Mouse (Mus musculus) myocyte (in vitro differentiated cells): ENCODE measurements at regions not wholly inside any gene's neighbourhood (a gene's known extent, or its start where the extent isn't known, plus 50 kb on each side); places are given as distances from the start of the nearest gene placed in this dataset.

ENCODE experiments used
- H3K27me3 ChIP-seq: one replicate; pipeline ENCODE4 v1.6.1; 2011; ENCODE audit not compliant: control insufficient read depth, insufficient read depth, insufficient read length
- H3K36me3 ChIP-seq: one replicate; pipeline ENCODE4 v1.6.1; 2011; ENCODE audit not compliant: control insufficient read depth, insufficient read depth
- H3K4me2 ChIP-seq: one replicate; pipeline ENCODE4 v1.6.1; 2011; ENCODE audit warnings: low read depth, control low read depth
- H3K4me3 ChIP-seq: one replicate; pipeline ENCODE4 v1.5.1; 2011; ENCODE audit warnings: mild to moderate bottlenecking, control low read depth, moderate library complexity
- H3K79me2 ChIP-seq: one replicate; pipeline ENCODE4 v1.6.1; 2011; ENCODE audit not compliant: control insufficient read depth, insufficient read depth
- H3ac ChIP-seq: one replicate; pipeline ENCODE4 v1.6.1; 2011; ENCODE audit not compliant: control insufficient read depth, insufficient read length
- CEBPB ChIP-seq: IDR thresholded peaks from 2 replicates; pipeline ENCODE4 v1.6.1; 2011; ENCODE audit warnings: mild to moderate bottlenecking, moderate library complexity; ENCODE audit not compliant: poor library complexity, insufficient read depth, severe bottlenecking
- E2F4 ChIP-seq: IDR thresholded peaks from one replicate; pipeline ENCODE4 v1.6.1; 2011; ENCODE audit warnings: mild to moderate bottlenecking, control low read depth, moderate library complexity; ENCODE audit not compliant: insufficient read depth
- MAX ChIP-seq: IDR thresholded peaks from one replicate; pipeline ENCODE4 v1.6.1; 2011; ENCODE audit warnings: low read depth, mild to moderate bottlenecking, control low read depth
- MYOD1 ChIP-seq, 3 experiments: IDR thresholded peaks; one replicate each; pipeline ENCODE4 v1.6.1; 2011; ENCODE audit warnings: control low read depth in 2 of 3, low read depth in 2 of 3, mild to moderate bottlenecking in 2 of 3, moderate library complexity in 1 of 3; ENCODE audit not compliant: insufficient read length in 2 of 3, control insufficient read depth in 1 of 3
- MYOG ChIP-seq, 3 experiments: IDR thresholded peaks; one replicate each; pipeline ENCODE4 v1.6.1; 2011; ENCODE audit warnings: control low read depth in 2 of 3, low read depth in 2 of 3, mild to moderate bottlenecking in 2 of 3; ENCODE audit not compliant: insufficient read length in 2 of 3, control insufficient read depth in 1 of 3, insufficient read depth in 1 of 3
- POLR2A ChIP-seq: IDR thresholded peaks from one replicate; pipeline ENCODE4 v1.6.1; 2011; ENCODE audit warnings: low read depth, mild to moderate bottlenecking, control low read depth, moderate library complexity; ENCODE audit not compliant: insufficient read length
- POLR2AphosphoS2 ChIP-seq: IDR thresholded peaks from one replicate; pipeline ENCODE4 v1.6.1; 2011; ENCODE audit warnings: low read depth, control low read depth; ENCODE audit not compliant: insufficient read length
- REST ChIP-seq: IDR thresholded peaks from one replicate; pipeline ENCODE4 v1.6.1; 2011; ENCODE audit warnings: mild to moderate bottlenecking, control low read depth, moderate library complexity; ENCODE audit not compliant: insufficient read depth, insufficient read length
- SRF ChIP-seq: IDR thresholded peaks from one replicate; pipeline ENCODE4 v1.6.1; 2011; ENCODE audit warnings: low read depth; ENCODE audit not compliant: control insufficient read depth, insufficient read length
- TCF12 ChIP-seq: IDR thresholded peaks from one replicate; pipeline ENCODE4 v1.6.1; 2011; ENCODE audit warnings: mild to moderate bottlenecking, control low read depth; ENCODE audit not compliant: poor library complexity, insufficient read depth, severe bottlenecking
- TCF3 ChIP-seq: IDR thresholded peaks from one replicate; pipeline ENCODE4 v1.6.1; 2011; ENCODE audit warnings: low read depth, control low read depth; ENCODE audit not compliant: insufficient read length
- USF1 ChIP-seq: IDR thresholded peaks from one replicate; pipeline ENCODE4 v1.6.1; 2011; ENCODE audit warnings: low read depth, mild to moderate bottlenecking, control low read depth, moderate library complexity

DNA sequence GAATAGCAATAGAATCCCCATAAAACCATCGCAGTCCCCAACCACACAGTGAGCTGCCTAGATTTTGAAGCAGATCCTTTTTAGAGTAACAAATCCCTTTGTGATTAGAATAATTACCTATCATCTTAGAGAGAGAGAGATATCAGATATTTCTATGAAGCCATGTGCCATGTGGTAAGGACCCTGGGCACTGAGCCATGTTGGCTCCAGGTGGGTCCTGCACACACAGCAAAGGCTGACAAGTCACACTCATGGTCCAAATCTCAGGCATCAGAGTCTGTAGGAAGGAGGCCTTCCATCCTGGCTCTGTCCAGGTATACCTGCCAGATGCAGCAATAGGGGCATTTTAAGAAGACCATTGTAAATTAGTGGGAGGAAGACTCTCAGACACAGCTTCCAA is 73.6 kb upstream of the Mrps9 start:
- H3K36me3 ChIP-seq = no peaks in the 10 kb centered on the region
- TF ChIP-seq SRF (no peak), CEBPB (no peak), POLR2AphosphoS2 (no peak), USF1 (no peak), POLR2A (no peak)
- H3K79me2 ChIP-seq = no peaks in the 10 kb centered on the region
- peaks cover 29% of the 10 kb centered on the region for H3K27me3 ChIP-seq
- H3K4me2 ChIP-seq = no peak overlapping the region
- no peak overlapping the region for H3ac ChIP-seq
- no peak overlapping the region for H3K4me3 ChIP-seq

DNA sequence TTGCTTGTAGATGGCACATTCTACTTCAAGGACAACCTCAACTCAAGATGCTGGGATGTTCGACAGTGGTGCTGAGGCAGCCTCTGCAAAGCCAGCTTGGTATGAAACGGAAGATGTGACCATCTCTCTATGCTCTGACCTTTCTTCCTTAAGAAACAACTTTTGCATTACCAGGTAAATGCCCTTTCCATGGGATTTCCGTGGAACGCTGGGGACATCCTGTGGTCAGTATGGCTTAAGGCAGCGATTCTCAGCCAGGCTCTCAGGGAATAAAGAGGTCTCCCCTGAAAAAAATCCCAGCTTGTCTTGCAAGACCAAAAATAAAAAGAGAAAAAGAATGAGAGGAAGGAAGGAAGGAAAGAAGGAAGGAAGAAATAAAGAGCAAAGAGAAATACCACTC is 71.3 kb upstream of the Mrps9 start:
- TF ChIP-seq POLR2AphosphoS2 (no peak), MYOD1 (IDR thresholded peaks at IDR 0.05; ENCODE audit: control insufficient read depth in 1 of 3, insufficient read length in 2 of 3, low read depth in 2 of 3) (no peak), SRF (no peak), REST (no peak), POLR2A (no peak), MYOG (IDR thresholded peaks at IDR 0.05; ENCODE audit: control insufficient read depth in 1 of 3, insufficient read depth in 1 of 3, insufficient read length in 2 of 3, low read depth in 2 of 3) (no peak), E2F4 (no peak), MAX (no peak), CEBPB (no peak), TCF3 (no peak), USF1 (no peak)

DNA sequence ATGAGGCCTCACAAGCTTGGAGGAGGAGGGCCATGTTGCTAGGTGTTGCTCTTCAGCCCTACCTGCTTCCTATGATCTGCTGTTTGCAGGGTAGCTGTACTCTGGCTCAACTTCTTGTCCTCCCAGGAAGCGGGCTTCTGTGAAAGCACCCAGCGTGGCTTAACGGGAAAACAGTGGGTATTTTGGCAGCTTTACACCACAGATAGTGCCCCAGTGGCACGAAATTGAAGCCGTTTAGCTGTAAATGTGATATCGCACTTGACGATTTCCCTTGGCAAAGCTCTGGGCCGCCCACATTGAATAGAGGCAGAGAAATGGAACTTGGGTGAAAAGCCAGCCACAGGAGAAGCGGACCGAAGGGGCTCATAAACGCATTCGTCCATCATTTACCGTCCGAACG is 70.8 kb upstream of the Mrps9 start:
- Histone ChIP-seq H3ac (no peak overlapping the region), H3K4me2 (no peak overlapping the region), H3K4me3 (no peak overlapping the region), H3K79me2 (no peaks in the 10 kb centered on the region), H3K27me3 (peaks cover 31% of the 10 kb centered on the region), H3K36me3 (no peaks in the 10 kb centered on the region)
- TF ChIP-seq MYOD1 (IDR thresholded peaks at IDR 0.05; ENCODE audit: control insufficient read depth in 1 of 3, insufficient read length in 2 of 3, low read depth in 2 of 3) (no peak), TCF12 (no peak), E2F4 (no peak), POLR2A (no peak), MYOG (IDR thresholded peaks at IDR 0.05; ENCODE audit: control insufficient read depth in 1 of 3, insufficient read depth in 1 of 3, insufficient read length in 2 of 3, low read depth in 2 of 3) (no peak), MAX (no peak)

More for the DNA sequence above, 71.3 kb upstream of the Mrps9 start:
- Histone ChIP-seq H3K27me3 (peaks cover 31% of the 10 kb centered on the region), H3K79me2 (no peaks in the 10 kb centered on the region), H3K36me3 (no peaks in the 10 kb centered on the region), H3K4me3 (no peak overlapping the region), H3ac (no peak overlapping the region), H3K4me2 (no peak overlapping the region)

DNA sequence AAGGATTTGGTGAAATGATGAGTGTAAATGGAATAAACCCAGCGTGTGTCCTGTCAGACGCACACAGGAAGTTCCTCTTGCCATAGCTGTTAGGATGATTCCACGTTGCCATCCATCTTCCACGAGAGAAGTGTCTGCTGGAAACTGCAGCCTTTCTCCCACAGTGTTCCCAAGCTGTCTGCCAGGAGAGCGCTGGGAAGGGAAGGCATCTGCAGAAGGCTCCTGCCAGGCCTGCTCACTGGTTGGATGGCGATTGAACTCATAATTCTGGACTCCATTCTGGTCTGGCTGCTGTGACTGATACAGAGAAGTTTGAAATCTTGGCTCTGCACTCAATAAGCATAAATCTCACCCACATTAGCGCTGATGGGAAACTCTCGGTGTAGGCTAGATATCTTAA is 69.5 kb upstream of the Mrps9 start:
- Histone ChIP-seq H3ac (no peak overlapping the region), H3K36me3 (no peaks in the 10 kb centered on the region), H3K4me3 (no peak overlapping the region), H3K79me2 (no peaks in the 10 kb centered on the region), H3K4me2 (no peak overlapping the region), H3K27me3 (peaks cover 27% of the 10 kb centered on the region)
- TF ChIP-seq POLR2A (no peak), TCF12 (no peak), SRF (no peak), MYOG (IDR thresholded peaks at IDR 0.05; ENCODE audit: control insufficient read depth in 1 of 3, insufficient read depth in 1 of 3, insufficient read length in 2 of 3, low read depth in 2 of 3) (no peak), CEBPB (no peak), E2F4 (no peak), MAX (no peak), USF1 (no peak), REST (no peak)

DNA sequence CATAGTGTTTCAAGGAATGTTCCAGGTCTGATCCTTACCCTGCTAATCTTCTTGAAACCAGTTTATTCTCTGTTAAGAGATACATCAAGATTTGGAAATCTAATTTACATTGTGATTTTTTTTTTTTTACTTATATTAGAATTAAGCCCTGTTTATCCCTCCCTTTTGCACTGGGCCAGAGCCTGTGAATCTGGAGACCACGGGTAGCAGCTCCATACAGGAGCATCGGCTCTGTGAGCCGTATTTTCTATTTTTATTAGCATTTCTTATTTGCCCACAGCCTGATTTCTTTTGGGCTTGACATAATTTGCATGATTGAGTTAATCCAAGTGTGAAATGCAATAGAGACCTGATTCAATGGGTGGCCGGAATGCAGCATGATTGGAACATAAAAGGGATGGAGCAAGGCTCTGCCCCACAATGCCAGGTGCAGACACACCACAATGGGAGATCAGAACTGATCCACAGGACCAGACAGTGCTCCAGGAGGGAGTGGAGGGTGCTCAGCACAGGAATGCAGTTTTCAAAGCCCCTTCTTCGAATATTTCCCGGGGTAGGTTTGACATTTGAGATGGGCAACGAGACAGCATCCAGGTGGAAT is 67.9 kb upstream of the Mrps9 start:
- Histone ChIP-seq H3K4me3 (no peak overlapping the region), H3K27me3 (peaks cover 27% of the 10 kb centered on the region), H3K79me2 (no peaks in the 10 kb centered on the region), H3ac (no peak overlapping the region), H3K4me2 (no peak overlapping the region), H3K36me3 (no peaks in the 10 kb centered on the region)
- TF ChIP-seq POLR2A = no peak
- TF ChIP-seq TCF12 = no peak
- TF ChIP-seq TCF3 = no peak
- no peak for TF ChIP-seq MYOD1 (IDR thresholded peaks at IDR 0.05; ENCODE audit: control insufficient read depth in 1 of 3, insufficient read length in 2 of 3, low read depth in 2 of 3)
- no peak for TF ChIP-seq CEBPB

DNA sequence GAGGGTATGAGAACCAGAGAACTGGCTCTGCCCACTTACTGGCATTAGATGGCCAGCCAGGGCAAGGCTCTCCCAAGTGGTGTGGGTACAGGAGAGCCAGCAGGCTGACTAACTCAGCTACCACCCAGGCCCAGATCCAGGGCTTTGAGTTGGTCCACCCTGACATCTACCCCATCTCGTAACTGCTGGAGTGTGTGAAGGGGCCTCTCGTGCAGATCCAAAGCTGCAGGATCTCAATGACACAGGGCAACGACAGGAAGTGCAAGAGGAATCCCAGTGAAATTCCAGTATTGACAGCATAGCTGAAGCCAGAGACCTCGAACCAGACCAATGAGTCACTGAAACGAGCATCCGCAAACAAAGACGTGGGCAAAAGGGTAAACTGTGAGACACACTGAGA is 63.8 kb upstream of the Mrps9 start:
- H3K27me3 ChIP-seq = peaks cover 4% of the 10 kb centered on the region
- H3K4me3 ChIP-seq = no peak overlapping the region
- H3ac ChIP-seq = no peak overlapping the region
- no peaks in the 10 kb centered on the region for H3K36me3 ChIP-seq
- no peaks in the 10 kb centered on the region for H3K79me2 ChIP-seq
- H3K4me2 ChIP-seq = no peak overlapping the region
- TF ChIP-seq POLR2A = no peak
- TF ChIP-seq MYOD1 (IDR thresholded peaks at IDR 0.05; ENCODE audit: control insufficient read depth in 1 of 3, insufficient read length in 2 of 3, low read depth in 2 of 3) = no peak
- no peak for TF ChIP-seq POLR2AphosphoS2
- no peak for TF ChIP-seq CEBPB
- TF ChIP-seq SRF = no peak
- no peak for TF ChIP-seq E2F4
- no peak for TF ChIP-seq MYOG (IDR thresholded peaks at IDR 0.05; ENCODE audit: control insufficient read depth in 1 of 3, insufficient read depth in 1 of 3, insufficient read length in 2 of 3, low read depth in 2 of 3)
- TF ChIP-seq USF1 = no peak
- TF ChIP-seq TCF12 = no peak
- no peak for TF ChIP-seq TCF3
- TF ChIP-seq REST = no peak
- no peak for TF ChIP-seq MAX
